Mouse (Mus musculus): ENCODE measurements around the gene 4930539E08Rik.

- no peak for TF ChIP-seq POLR2A (IDR thresholded peaks at IDR 0.05; ENCODE audit: borderline replicate concordance, control insufficient read depth, low read depth, low read length)
- TF ChIP-seq CTCF (IDR thresholded peaks at IDR 0.05; ENCODE audit: control insufficient read depth, insufficient read depth, low read length) = no peak
Measured at GRCm38 (mm10) chr17:28960597-28960996, 45.5 kb upstream of the 4930539E08Rik start.

Measured in bone marrow, adult 2 months (tissue).